Mouse (Mus musculus) intestine, embryonic 16.5 days (tissue): Measurements from ENCODE around the gene Cyp3a13. TPM values are rescaled to one million over a fixed set of nuclear protein-coding genes. Genes with fewer than 3 reads are reported as not detected.
"Not testable (repeated sequence)": the region's sequence is repeated elsewhere in the genome, so short reads cannot be mapped to it uniquely, and the experiment has no call there.

Source experiments
- ATAC-seq: fragments of 200-750 bp; cut with Nextera tagmentation; 2 replicates; pipeline ENCODE4 v1.8.0; 2017; ENCODE audit warnings: moderate TSS enrichment, moderate library complexity
- H3K27ac ChIP-seq: fragments of 300-500 bp; sonication (generic); 2 replicates; pipeline ENCODE4 v1.5.1; 2014; ENCODE audit warnings: mild to moderate bottlenecking, low read length
- H3K27me3 ChIP-seq: fragments of 300-500 bp; sonication (generic); replicated peaks from 2 replicates; pipeline ENCODE4 v1.6.1; 2014; ENCODE audit warnings: low read length, control low read depth, mixed read lengths; ENCODE audit not compliant: control insufficient read depth, insufficient read depth
- H3K36me3 ChIP-seq: fragments of 300-500 bp; sonication (generic); 2 replicates; pipeline ENCODE4 v1.6.1; 2014; ENCODE audit warnings: low read length, control low read depth; ENCODE audit not compliant: control insufficient read depth, insufficient read depth
- H3K4me1 ChIP-seq: fragments of 300-500 bp; sonication (generic); 2 replicates; pipeline ENCODE4 v1.6.1; 2014; ENCODE audit warnings: low read length, control low read depth, mixed read lengths; ENCODE audit not compliant: control insufficient read depth, insufficient read depth
- H3K4me2 ChIP-seq: fragments of 300-500 bp; sonication (generic); 2 replicates; pipeline ENCODE4 v1.6.1; 2014; ENCODE audit warnings: low read depth, low read length, control low read depth
- H3K4me3 ChIP-seq: fragments of 300-500 bp; sonication (generic); 2 replicates; pipeline ENCODE4 v1.5.1; 2014; ENCODE audit warnings: mild to moderate bottlenecking, low read length
- H3K9ac ChIP-seq: fragments of 300-500 bp; sonication (generic); 2 replicates; pipeline ENCODE4 v1.6.1; 2014; ENCODE audit warnings: low read depth, low read length
- H3K9me3 ChIP-seq: fragments of 300-500 bp; sonication (generic); 2 replicates; pipeline ENCODE4 v1.6.1; 2016; ENCODE audit warnings: low read length, control low read depth; ENCODE audit not compliant: control insufficient read depth
- WGBS: fragments of 180-500 bp; shearing (Covaris S2); extraction: QIAGEN DNeasy Blood & Tissue Kit; methylation state at CpG from one replicate; pipeline ENCODE4 v1.1.7; 2014; 5-methylcytosine and 5-hydroxymethylcytosine counted together
- polyA plus RNA-seq: library from polyadenylated mRNA; unstranded; fragments of >200 nt; fragmentation: Nextera tagmentation; extraction: Ambion mirVana; gene quantifications from 2 replicates; pipeline ENCODE4 v1.2.1, GENCODE M21; 2015

Gene Cyp3a13
- polyA plus RNA-seq, 1 experiment from 2014 or later = 54.6 TPM

- WGBS = 73% methylated on average over 3 of the region's 3 CpGs
Observed at GRCm38 (mm10) chr5:137883345-137883744, 38.1 kb downstream of the Cyp3a13 start.

GRCm38 (mm10) chr5:137882922-137883321 lies 38.5 kb downstream of the Cyp3a13 start:
- H3K9ac ChIP-seq = no peak overlapping the region
- no peak for ATAC-seq
- H3K27ac ChIP-seq = no peak overlapping the region
- H3K4me3 ChIP-seq = no peak overlapping the region
- WGBS = 81% methylated on average over 4 of the region's 4 CpGs
- H3K36me3 ChIP-seq = no peaks in the 10 kb centered on the region
- H3K9me3 ChIP-seq = no peaks in the 10 kb centered on the region
- H3K4me1 ChIP-seq = no peaks in the 10 kb centered on the region
- no peaks in the 10 kb centered on the region for H3K27me3 ChIP-seq
- H3K4me2 ChIP-seq = no peak overlapping the region

More at GRCm38 (mm10) chr5:137883345-137883744, 38.1 kb downstream of the Cyp3a13 start:
- Histone ChIP-seq H3K4me3 (no peak overlapping the region), H3K9ac (no peak overlapping the region), H3K36me3 (no peaks in the 10 kb centered on the region), H3K27ac (no peak overlapping the region), H3K4me2 (no peak overlapping the region), H3K27me3 (no peaks in the 10 kb centered on the region), H3K9me3 (no peaks in the 10 kb centered on the region), H3K4me1 (no peaks in the 10 kb centered on the region)
- ATAC-seq = no peak

GRCm38 (mm10) chr5:137877860-137878259 lies 43.6 kb downstream of the Cyp3a13 start:
- Histone ChIP-seq H3K4me3 (no peak overlapping the region), H3K4me2 (no peak overlapping the region), H3K4me1 (no peaks in the 10 kb centered on the region), H3K27me3 (no peaks in the 10 kb centered on the region), H3K9ac (no peak overlapping the region), H3K27ac (no peak overlapping the region), H3K9me3 (no peaks in the 10 kb centered on the region), H3K36me3 (no peaks in the 10 kb centered on the region)
- ATAC-seq = no peak
- 50% methylated on average over 2 of the region's 2 CpGs for WGBS

GRCm38 (mm10) chr5:137875054-137875453 lies 46.4 kb downstream of the Cyp3a13 start:
- WGBS = 89% methylated on average over 2 of the region's 2 CpGs
- no peaks in the 10 kb centered on the region for H3K4me1 ChIP-seq
- H3K27me3 ChIP-seq = no peaks in the 10 kb centered on the region
- H3K9ac ChIP-seq = no peak overlapping the region
- no peak overlapping the region for H3K4me2 ChIP-seq
- H3K9me3 ChIP-seq = no peaks in the 10 kb centered on the region
- no peak overlapping the region for H3K4me3 ChIP-seq
- H3K36me3 ChIP-seq = no peaks in the 10 kb centered on the region
- ATAC-seq = no peak
- no peak overlapping the region for H3K27ac ChIP-seq

- H3K27me3 ChIP-seq, H3K9me3 ChIP-seq, H3K4me1 ChIP-seq, ATAC-seq, H3K36me3 ChIP-seq, H3K4me3 ChIP-seq, H3K4me2 ChIP-seq, H3K27ac ChIP-seq, H3K9ac ChIP-seq: not testable (repeated sequence)
- 58% methylated on average over 1 of the region's 1 CpGs for WGBS
Observed at GRCm38 (mm10) chr5:137872381-137872702, 49.1 kb downstream of the Cyp3a13 start.

- WGBS = 69% methylated on average over 3 of the region's 3 CpGs
- not testable (repeated sequence) for H3K9ac ChIP-seq, H3K4me1 ChIP-seq, H3K27me3 ChIP-seq, H3K36me3 ChIP-seq, H3K4me3 ChIP-seq, H3K27ac ChIP-seq, H3K4me2 ChIP-seq, ATAC-seq, H3K9me3 ChIP-seq
Observed at GRCm38 (mm10) chr5:137871644-137872380, 49.6 kb downstream of the Cyp3a13 start, which contains the start of gene Pilrb2. Gene Pilrb2, minus strand, starts transcription at chr5:137871815.

GRCm38 (mm10) chr5:137868600-137868999 lies 52.8 kb downstream of the Cyp3a13 start:
- not testable (repeated sequence) for H3K36me3 ChIP-seq, H3K9me3 ChIP-seq, H3K4me2 ChIP-seq, H3K4me1 ChIP-seq, H3K27ac ChIP-seq, H3K27me3 ChIP-seq, ATAC-seq, H3K4me3 ChIP-seq, H3K9ac ChIP-seq
- 77% methylated on average over 2 of the region's 2 CpGs for WGBS

GRCm38 (mm10) chr5:137864008-137864407 lies 57.4 kb downstream of the Cyp3a13 start:
- not testable (repeated sequence) for H3K4me2 ChIP-seq, H3K4me1 ChIP-seq, H3K4me3 ChIP-seq, H3K9ac ChIP-seq, H3K27ac ChIP-seq, H3K36me3 ChIP-seq, ATAC-seq, H3K27me3 ChIP-seq, H3K9me3 ChIP-seq
- WGBS = 93% methylated on average over 1 of the region's 1 CpGs

- not testable (repeated sequence) for ATAC-seq, H3K4me3 ChIP-seq, H3K9me3 ChIP-seq, H3K27me3 ChIP-seq, H3K4me2 ChIP-seq, H3K27ac ChIP-seq, H3K4me1 ChIP-seq, H3K9ac ChIP-seq, H3K36me3 ChIP-seq
- WGBS = 81% methylated on average over 1 of the region's 2 CpGs
Observed at GRCm38 (mm10) chr5:137857960-137858710, 63.3 kb downstream of the Cyp3a13 start, which contains the start of gene Pilrb1. Gene Pilrb1, minus strand, starts transcription at chr5:137858106.
